Mouse (Mus musculus) cerebellum, adult 2 months (tissue): ENCODE data around the gene Hnrnpul1. TPM values are rescaled to one million over a fixed set of nuclear protein-coding genes. Genes with fewer than 3 reads are reported as not detected.

ENCODE experiments used
- DNase-seq, 2 experiments: peaks; one replicate each; pipeline ENCODE4 v3.0.0; 2021
- H3K27ac ChIP-seq: fragments of 200-500 bp; 2 replicates; pipeline ENCODE4 v1.5.1; 2012; ENCODE audit warnings: low read length, control low read depth, inconsistent platforms; ENCODE audit not compliant: insufficient read depth
- H3K27me3 ChIP-seq: fragments of 200-500 bp; 2 replicates; pipeline ENCODE4 v1.6.1; 2012; ENCODE audit warnings: inconsistent platforms, mild to moderate bottlenecking, low read length, moderate library complexity; ENCODE audit not compliant: control insufficient read depth, insufficient read depth
- H3K4me1 ChIP-seq: fragments of 200-500 bp; 2 replicates; pipeline ENCODE4 v1.6.1; 2011; ENCODE audit warnings: low read length; ENCODE audit not compliant: control insufficient read depth, insufficient read depth
- H3K4me3 ChIP-seq: fragments of 200-500 bp; replicated peaks from 2 replicates; pipeline ENCODE3; 2011; ENCODE audit warnings: mild to moderate bottlenecking, low read depth, low read length, control low read depth; ENCODE audit not compliant: insufficient read depth
- CTCF ChIP-seq: fragments of 200-500 bp; IDR thresholded peaks from 2 replicates; pipeline ENCODE4 v1.5.1; 2011; ENCODE audit warnings: low read depth, mild to moderate bottlenecking, control low read depth, low read length, moderate library complexity, borderline replicate concordance; ENCODE audit not compliant: insufficient read depth
- POLR2A ChIP-seq: fragments of 200-500 bp; IDR thresholded peaks from 2 replicates; pipeline ENCODE4 v1.6.1; 2011; ENCODE audit warnings: low read length, control low read depth, borderline replicate concordance; ENCODE audit not compliant: insufficient read depth
- WGBS: fragments of 180-500 bp; shearing (Covaris S2); methylation state at CpG from one replicate; pipeline ENCODE4 v1.1.7; 2018; 5-methylcytosine and 5-hydroxymethylcytosine counted together
- polyA plus RNA-seq: library from polyadenylated mRNA; depleted of rRNA; stranded (reverse); fragments of >200 nt; gene quantifications from 2 replicates; pipeline ENCODE4 v1.2.3, GENCODE M21; 2012; rRNA removed

The Hnrnpul1 gene
- polyA plus RNA-seq, 1 experiment, result 49.0 TPM

GRCm38 (mm10) chr7:25671686-25672085, 82.9 kb downstream of the Hnrnpul1 start:
- no peaks in the 10 kb centered on the region; the same call in 1 of the 2 replicates for H3K27me3 ChIP-seq
- peaks cover 12% of the 10 kb centered on the region; the same call in 1 of the 2 replicates for H3K4me1 ChIP-seq
- DNase-seq, result no peak
- no peak for TF ChIP-seq CTCF
- TF ChIP-seq POLR2A, result no peak
- WGBS, result 67% methylated on average over 2 of the region's 2 CpGs
- no peak overlapping the region for H3K4me3 ChIP-seq
- H3K27ac ChIP-seq, result no peak overlapping the region

Other genes starting within 250 kb of the Hnrnpul1 start
- 0.38 and 0.57 TPM in 2 replicates for gene Ceacam2, start 214.9 kb downstream of the Hnrnpul1 start, polyA plus RNA-seq
- gene Erich4, start 138.9 kb downstream of the Hnrnpul1 start, polyA plus RNA-seq, result 0.11 and 0.13 TPM in 2 replicates
- 109 and 113 TPM in 2 replicates for gene Dmac2, start 135.3 kb downstream of the Hnrnpul1 start, polyA plus RNA-seq
- gene B3gnt8, start 128.1 kb downstream of the Hnrnpul1 start, polyA plus RNA-seq, result 0.52 and 1.0 TPM in 2 replicates
- 87.3 and 94.0 TPM in 2 replicates for gene Bckdha, start 95.8 kb downstream of the Hnrnpul1 start, polyA plus RNA-seq
- 42.3 and 42.8 TPM in 2 replicates for gene Exosc5, start 95.6 kb downstream of the Hnrnpul1 start, polyA plus RNA-seq
- 27.2 and 27.4 TPM in 2 replicates for gene Tmem91, start 79.6 kb downstream of the Hnrnpul1 start, polyA plus RNA-seq
- 36.9 and 37.3 TPM in 2 replicates for gene B9d2, start 74.0 kb downstream of the Hnrnpul1 start, polyA plus RNA-seq
- gene Tgfb1, start 67.8 kb downstream of the Hnrnpul1 start, polyA plus RNA-seq, result 4.9 and 5.0 TPM in 2 replicates
- 59.3 and 62.7 TPM in 2 replicates for gene Ccdc97, start 35.7 kb downstream of the Hnrnpul1 start, polyA plus RNA-seq
- 23.6 and 27.1 TPM in 2 replicates for gene Axl, start 33.9 kb upstream of the Hnrnpul1 start, polyA plus RNA-seq
- 7.6 and 10.1 TPM in 2 replicates for gene Cyp2s1, start 62.2 kb upstream of the Hnrnpul1 start, polyA plus RNA-seq
- not detected in 2 replicates for gene Cyp2b10, start 142.9 kb upstream of the Hnrnpul1 start, polyA plus RNA-seq